Mouse (Mus musculus): Measurements from ENCODE around the gene Camkk1.

Gene Camkk1

DNA sequence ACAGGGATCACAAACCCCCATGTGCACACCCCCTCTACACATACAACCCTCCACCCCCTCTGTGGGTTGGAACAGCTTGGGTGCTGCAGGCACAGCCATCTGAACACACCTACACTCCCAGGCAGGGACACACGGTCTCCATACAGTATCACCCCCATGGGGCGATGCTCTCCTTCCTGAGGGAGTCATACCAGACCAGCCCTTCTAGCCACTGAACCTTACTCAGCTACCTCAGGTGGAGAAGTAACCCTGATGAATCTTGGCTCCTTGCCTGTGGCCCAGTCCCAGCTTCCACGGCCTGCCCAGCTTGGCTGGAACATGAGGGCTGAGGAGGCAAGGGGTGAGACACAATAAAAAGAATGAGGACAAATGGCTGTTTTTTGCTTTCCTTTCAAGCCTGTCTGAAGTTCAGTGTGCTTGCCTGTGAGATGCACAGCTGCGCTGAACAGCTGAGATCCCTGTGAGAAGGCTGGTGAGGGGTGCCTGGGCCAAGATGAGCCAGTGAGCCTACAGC, 3.9 kb upstream of the Camkk1 start:
- no peak for DNase-seq (ENCODE audit: low read depth, low spot score)

DNA sequence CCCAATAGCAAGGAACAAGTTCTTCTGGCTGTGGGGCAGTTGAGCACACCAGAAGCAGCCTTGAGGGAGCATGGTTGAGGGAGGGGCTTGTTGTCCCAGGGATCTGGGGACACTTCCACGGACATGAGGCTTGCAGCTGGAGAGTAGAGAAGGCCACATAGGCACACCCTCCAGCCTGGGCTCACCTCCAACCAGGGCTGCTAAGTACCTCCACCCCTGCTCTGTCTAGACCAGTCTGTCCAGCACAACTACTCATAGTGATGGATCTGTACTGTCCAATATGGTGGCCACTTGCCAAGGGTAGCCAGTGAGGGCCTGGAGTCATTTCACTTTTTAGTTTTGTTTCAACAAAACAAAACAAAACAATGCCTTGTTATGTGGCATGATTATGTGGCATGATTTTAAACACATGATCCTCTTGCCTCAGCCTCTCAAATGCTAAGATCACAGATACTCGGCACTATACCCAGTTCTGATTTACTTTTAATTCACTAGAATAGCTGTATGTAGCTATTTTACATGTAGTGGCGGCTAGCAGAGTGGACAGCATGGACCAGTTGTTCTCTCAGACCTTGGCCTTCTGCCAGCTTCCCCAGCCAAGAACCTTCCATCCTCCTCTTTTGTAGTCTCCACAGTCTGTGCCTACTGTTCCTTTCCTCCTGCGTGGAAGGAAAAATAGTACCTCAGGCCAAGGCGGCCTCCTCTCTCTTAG, 3.3 kb upstream of the Camkk1 start:
- no peak for DNase-seq (ENCODE audit: low read depth, low spot score)

DNA sequence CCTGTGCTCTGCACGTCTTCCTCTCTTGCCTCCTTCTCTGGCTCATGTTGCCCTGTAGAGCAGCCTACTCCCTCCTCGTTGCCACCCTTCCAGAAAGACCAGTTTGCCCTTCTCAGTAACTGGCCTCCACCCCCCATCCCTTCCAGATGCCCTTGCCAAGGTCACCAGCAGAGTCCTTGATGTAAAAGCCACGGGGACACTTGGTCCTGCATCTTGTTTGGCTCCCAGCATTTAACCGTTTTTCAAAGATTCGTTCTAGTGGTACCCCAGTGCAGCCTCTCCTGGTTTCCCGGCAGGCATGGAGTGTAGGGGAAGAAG, 2.7 kb upstream of the Camkk1 start:
- no peak for DNase-seq (ENCODE audit: low read depth, low spot score)

DNA sequence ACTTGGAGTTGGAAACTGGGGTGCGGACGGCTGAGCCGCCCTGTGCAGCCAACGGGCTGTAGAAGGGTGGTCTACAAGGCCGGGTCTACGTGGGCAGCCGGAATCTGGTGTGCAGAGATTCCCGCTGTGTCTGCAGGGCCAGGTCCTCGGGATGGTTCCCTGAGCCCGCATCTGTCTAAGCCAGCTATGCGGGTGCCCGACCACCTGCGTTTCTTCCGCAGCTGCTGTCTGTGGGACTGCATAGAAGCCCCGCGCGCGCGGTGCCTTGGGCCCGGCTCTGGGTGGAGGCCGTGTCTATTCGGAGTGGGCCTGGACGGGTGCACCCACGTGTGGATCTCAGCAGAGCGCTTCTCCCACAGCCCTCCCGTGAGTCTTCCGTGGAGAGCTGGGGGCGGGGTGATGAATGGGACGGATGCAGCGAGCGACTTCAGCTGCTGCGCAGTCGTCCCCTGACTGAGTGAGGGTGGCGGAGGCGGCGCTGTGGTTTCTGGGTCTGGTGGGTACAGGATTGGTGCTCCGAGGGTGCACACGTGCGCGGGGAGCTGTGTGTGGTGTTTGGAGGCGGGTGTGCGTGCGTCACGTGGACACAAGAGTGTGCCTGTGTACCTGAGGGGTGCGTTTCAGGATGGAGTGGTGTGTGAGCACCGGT, 463 bp downstream of the Camkk1 start:
- no peak for DNase-seq (ENCODE audit: low read depth, low spot score)

DNA sequence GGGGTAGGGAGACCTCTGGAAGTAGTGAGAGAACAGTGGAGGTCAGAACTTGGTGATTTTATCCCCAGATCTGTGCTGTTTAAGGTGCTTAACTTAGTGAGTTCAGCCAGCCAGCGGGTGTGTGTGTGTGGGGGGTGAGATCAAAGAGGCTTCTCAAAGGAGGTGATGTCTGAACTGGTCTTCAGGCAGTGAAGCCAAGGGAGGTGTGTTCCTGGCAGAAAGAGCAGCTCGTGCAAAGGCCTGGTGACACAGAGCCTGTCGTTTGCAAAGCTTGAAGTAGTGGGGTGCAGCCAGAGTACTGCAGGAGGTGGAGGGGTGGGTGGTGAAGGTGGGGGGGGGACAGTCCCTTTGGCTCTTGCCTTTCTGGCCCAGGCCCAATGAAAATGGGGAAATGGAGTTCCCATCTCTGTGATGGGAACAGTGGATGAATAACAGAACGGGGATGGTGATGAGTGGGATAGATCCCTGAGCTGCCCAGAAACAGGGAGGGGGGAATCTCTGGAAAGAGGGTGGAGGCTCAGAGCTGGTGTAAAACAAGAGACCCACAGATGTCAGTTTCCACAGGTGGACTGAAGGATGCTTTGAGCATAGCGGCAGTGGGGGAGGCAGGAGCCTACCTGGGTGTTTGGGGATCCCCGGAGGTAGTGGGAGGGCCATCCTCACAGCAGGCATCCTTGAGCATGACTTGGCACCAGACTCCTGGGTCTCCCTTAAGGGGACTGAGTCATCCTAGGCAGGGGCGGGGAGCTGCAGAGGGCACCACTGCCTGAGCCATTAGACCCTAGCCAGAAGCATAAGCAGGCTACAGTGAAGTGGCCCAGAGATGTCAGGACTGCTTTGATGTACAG, 2.4 kb downstream of the Camkk1 start:
- no peak for DNase-seq (ENCODE audit: low read depth, low spot score)

DNA sequence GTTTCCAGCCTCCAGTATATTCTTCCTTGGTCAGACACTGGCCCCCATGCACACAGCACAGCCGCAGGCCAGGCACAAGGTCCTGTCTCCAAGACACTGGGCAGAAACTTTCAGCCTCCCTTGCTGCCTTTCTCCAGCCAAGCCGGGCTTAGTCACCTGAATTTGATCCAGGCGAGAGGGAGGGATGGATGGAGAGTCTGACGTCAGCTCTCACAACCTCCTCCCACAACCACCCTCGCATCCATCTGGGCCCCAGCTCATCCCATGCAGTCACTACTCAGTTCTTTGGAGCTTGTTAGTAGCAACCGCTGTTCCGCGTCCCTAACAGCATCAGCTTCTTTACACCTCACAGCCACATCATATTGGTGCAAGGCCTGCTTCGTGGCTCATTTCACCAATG, 4.3 kb downstream of the Camkk1 start:
- no peak for DNase-seq (ENCODE audit: low read depth, low spot score)

DNA sequence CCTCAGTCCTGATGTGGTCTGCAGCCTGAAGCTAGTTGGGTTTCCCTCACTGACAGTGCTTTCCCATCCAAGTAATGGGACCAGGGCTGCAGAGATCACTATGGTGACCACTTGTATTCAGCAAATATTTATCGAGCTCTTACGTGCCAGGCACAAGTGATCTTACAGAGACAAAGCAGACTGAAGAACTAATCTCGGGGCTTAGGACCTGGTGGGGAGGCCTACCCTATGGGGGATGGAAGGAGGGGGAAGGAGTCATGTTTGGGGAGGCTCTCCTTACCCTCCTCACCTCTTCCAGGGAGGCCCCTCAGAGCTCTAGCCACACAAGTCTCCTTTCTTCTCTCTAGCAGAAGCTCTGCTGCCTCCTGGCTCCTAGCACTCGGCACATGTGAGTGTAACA, 5.0 kb downstream of the Camkk1 start:
- DNase-seq (ENCODE audit: low read depth, low spot score): no peak

DNA sequence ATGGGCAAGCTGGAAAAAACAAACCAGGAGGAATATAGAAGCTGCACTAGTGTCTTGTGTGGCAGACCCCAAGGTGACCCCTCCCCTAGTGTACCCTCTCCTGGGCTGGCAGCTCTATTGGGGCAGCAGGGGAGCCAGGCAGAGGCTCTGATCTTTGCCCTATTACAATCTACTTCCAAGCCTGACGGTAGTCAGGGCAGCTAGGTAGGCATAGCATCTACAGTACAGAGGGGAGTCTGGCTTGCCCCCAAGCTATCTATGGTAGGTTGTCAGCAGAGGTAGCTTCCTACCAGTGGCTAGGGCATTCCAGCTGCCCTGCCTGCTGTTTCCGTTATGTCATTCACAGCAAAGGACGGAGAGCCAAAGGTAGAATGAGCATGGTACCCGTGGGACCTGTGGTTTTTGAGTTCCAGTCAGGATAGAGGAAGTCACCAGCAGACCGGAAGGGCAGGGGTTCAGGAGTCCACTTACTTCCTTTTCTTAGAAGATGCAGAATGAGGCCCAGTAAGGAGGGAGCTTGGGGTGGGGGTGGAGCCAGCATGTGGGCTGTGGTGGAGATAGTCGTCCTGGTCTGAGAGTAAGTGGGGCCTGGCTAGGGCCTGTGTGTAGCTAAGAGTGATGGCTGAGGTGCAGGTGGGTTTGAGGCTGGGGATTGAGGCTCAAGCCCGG, 5.6 kb downstream of the Camkk1 start:
- no peak for DNase-seq (ENCODE audit: low read depth, low spot score)

DNA sequence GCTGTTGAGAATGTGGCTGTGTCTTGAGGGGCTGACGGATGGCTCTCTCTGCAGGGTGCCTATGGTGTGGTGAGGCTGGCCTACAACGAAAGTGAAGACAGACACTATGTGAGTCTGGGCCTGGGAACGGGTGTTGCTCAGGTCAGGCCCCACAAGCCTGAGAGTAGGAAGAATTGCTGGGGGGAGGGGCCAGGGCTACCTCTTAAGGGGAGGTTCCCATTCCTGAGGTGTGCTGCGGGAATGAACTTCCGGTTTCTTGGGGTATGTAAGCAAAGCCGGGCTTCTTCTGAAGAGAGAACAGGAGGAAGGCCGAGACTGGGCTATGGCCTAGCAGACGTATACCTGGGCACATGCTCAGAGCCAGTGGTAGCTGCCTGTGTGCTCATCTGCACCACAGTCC, 8.2 kb downstream of the Camkk1 start:
- DNase-seq (ENCODE audit: low read depth, low spot score): no peak

DNA sequence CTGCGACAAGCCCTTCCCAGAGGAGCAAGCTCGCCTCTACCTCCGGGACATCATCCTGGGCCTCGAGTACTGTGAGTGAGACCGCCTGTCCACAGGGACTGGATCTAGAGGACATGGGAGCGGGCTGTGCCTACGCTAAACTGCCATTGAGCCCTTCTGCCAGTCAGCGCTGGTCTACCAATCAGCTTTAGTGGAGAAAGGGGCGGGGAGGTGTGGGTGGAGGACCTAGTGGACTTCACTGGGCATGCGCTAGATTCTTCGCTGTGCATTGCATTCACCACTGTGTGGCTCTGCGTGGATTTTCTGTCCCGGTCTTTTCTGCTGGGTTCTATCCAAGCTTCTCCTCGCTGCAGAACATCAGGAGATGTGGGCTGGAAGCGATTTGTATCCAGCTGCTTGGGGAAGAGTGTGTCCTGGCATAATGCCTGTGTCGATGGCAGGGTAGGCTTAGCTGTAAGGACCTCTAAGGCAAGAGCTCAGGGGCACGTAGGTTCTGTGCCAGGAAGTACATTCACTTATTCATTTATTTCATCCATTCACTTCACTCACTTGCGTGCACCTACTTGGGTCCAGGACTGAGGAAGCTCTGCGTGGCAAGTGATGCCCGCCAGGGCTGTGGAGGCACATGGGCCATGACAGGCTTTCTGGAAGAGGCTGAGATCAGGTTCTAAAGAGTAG, 12.2 kb downstream of the Camkk1 start:
- peak; percentile 86 for DNase-seq (ENCODE audit: low read depth, low spot score)

DNA sequence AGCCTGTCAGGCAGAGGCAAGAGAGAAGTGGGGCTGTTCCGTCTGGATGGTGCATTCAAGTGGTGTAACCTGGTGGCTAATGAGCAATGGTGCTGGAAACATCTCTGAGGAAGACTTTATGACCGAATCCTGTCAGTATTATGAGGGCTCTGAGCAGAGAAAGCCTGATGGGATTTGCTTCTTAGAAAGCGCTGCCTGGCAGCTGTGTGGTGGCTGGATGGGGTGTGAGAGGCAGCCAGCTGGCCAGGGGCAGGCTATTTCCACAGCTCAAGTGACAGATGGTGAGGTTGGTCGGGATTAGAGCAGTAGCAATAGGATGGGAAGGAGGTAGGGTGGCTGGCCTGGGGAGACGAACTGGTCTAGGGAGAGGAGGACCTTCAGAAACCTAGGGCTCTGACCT, 12.7 kb downstream of the Camkk1 start:
- DNase-seq (ENCODE audit: low read depth, low spot score): no peak

DNA sequence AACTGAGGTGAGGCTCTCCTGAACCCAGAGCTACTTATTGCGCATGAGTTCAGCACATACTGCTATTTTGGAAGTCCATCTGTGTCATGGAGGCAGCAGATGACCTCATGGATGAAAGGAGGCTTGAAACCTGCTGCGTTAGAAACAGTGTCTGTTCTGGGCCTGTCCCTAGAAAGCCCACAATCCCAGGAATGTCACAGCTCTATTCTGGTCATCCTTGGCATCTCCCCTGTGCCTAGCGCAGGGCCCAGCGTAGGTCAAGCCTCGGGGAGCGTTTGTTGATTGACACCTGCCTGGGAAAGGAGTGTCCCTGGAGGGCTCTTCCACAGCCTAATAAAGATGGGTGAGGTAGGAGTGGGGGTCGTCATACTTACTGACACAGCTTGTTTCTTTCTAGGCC, 17.3 kb downstream of the Camkk1 start:
- no peak for DNase-seq (ENCODE audit: low read depth, low spot score)

DNA sequence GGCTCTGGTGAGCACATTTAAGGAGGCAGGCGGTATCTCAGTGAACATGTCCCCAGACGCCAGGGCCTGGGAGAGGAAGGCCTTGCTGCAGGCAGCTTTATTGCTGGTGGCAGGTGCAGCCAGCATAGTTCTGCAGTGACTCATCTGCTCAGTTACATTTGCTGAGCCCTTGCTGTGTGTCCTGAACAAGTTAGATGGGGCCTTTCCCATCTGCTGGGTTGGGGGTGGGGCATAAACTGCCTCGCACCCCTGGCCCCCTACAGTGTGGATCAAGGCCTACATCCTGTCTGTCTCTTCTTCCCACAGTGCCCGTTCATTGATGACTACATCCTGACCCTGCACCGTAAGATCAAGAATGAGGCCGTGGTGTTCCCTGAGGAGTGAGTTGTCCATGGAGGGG, 18.1 kb downstream of the Camkk1 start:
- DNase-seq (ENCODE audit: low read depth, low spot score): no peak

DNA sequence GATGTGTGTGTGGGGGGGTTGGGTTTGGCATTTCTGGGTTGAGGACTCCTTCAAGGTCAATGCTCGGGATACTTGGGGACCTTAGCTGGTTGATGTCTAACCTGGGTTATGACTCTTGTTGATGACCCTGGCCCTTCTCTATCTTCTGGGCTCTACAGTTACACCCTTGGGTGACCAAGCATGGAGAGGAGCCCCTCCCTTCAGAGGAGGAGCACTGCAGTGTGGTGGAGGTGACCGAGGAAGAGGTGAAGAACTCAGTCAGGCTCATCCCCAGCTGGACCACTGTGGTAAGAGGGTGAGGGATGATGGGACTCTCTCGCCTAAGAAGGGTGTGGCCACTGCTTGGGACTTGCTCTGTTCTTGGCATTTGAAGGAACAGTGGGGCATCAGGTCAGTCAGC, 18.9 kb downstream of the Camkk1 start:
- no peak for DNase-seq (ENCODE audit: low read depth, low spot score)

DNA sequence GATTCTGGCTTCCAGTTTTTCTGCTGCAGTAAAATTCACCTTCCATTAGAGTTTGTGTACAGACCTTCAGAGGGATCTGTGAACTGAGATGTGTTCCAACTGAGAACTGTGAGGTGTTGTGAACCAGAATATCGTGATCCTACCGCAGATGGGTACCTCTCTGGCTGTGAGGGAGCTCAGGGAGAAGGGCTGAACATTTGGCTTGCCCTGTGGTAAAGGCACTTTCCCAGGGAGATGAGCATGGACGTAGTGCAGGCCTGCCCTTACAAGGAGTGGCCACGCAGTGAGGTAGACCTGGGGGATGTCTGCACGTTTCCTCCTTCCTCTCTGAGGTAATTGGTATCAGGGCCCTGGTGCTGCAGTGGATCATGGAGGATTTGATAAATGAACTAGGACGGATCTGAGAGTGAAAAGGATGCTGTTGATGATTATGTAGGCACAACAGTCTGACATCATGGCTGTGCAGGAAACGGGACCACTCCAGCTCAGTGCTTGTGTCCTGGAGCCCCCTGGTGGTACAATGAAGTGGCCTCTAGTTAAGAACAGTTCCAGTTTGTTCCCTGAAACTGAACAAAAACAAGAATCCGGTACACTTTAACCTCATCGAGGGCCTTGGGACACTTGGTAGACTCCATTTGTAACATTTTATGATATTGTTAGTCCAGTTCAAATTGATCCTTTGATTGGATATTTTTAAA, 20.4 kb downstream of the Camkk1 start:
- DNase-seq (ENCODE audit: low read depth, low spot score): no peak

DNA sequence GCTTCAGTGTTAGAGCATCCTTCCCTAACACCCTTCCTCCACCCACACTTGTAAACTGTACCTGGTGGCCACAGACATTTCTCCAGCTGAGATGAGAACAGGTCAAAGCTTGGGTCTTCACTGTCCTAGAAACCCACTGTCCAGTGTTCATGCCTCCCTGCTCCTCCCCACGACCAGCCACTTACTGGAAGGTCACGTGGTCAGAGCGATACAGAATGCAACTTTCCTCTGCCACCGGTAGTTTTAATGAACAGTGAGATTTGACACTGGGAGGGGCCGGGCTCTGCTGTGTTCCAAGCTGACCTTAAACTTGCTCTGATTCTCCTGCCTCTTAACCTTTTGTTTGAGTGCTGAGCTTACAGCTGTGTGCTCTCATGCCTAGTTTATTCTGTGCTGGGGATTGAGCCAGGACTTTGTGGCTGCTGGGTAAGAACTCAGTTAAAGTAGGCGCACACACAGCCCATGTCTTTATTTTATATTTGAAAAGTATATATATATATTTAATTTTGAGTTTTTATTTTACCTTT, 25.5 kb downstream of the Camkk1 start:
- DNase-seq (ENCODE audit: low read depth, low spot score): no peak

DNA sequence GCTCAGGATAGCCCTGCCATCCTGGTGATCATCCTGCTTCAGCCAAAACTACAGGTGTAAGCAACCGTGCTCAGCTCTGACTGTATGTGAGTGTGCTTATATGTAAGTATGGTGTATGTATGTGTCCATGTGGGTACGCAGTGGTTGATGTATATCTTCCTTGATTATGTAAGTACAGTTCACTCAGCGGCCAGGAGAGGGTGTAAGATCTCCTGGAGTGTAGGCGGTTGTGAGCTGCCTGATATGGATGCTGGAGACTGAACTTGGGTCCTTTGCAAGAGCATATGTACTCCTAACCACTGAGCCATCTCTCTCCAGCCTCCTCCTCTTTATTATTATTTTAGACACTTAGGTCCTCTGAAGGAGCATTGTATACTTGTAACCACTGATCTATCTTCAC, 26.0 kb downstream of the Camkk1 start:
- DNase-seq (ENCODE audit: low read depth, low spot score): no peak

DNA sequence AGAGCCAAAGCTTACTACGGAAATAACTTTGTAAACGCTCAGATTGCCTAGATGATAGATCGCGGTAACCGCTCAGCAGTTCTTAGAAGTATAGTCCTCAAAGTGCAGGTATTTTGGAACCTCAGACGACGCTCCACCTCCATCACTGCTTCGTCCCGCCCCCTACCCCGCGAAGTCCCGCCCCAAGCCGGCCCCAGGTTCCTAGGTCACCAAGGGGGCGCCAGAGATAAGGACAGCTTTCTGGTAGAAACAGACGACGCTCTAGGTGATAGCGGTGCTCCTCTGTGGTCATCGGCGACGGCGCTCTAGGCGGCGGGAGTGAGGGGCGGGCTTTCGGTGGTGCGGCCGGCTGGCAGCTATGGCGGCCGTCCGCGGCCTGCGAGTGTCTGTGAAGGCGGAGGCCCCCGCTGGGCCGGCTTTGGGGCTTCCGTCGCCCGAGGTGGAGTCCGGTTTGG, 28.8 kb downstream of the Camkk1 start, which contains the start of gene Ncbp3:
TSS of gene Ncbp3 (plus strand) at position 242 of the 455 bp plus-strand sequence.
- DNase-seq (ENCODE audit: low read depth, low spot score): peak; percentile 98

DNA sequence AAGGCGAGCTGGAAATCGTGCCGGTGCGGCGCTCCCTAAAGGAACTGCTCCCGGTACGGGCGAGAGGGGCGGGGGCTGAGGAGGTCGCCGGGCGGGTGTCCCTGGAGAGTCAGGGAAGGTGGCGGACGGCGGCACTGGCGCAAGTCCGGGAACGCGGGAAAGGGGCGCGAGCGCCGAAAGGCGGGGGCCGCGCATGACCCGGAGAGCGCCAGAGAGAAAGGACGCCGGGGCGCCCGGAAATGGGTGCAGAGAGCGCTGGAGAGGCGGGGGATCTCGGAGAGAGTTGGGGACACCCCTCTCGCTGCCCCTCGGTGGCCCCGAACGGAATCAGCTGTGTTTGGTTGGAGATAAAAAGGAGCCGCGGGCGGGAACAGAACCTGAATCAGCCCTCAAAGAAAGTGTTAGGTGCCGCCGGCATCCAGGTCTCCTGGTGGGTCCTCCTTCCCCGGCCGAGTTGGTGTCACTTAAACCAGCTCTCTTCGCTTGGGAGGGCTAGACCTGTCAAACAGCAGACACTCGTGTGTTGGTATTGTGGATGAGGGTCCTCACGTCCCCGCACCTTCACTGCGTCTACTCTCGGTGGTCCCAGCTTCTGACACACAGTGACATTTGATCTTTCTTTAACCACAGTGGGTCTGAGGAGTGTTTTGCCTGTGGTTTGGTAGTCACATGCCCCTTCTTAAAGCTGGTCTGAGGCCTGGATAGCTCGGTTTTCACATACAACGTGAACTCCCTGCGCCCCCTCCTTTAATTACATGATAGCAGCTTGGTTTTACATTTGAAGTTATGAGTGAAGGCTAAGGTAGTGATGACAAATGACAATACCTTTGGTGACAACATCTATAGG, 29.4 kb downstream of the Camkk1 start:
- DNase-seq (ENCODE audit: low read depth, low spot score): no peak

DNA sequence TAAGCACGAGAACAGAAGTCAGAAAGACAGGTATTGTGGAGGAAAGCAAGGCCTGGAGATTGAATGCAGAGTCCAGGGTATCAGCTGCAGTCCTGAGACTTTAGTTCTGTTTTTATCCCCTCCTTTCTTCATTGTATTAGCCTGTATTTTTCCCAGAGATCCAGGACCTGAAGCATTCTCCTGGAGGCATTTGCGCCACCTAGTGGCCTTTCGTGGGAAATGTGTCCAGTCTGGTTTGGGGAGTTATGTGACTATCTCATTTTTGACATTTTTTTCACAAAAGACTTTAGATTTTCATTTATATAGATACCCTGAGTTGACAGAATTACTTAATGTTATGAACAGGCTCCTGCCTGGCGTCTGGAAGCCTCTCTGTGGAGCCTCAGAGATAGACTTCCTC, 30.5 kb downstream of the Camkk1 start:
- DNase-seq (ENCODE audit: low read depth, low spot score): peak; percentile 64
